Comparison of ENCODE assay signal across 8 mouse cellular contexts in genomic region chrX:161716865-161717763, GRCm38 (mm10). TPM values are rescaled to one million over a fixed set of nuclear protein-coding genes. Genes with fewer than 3 reads are reported as not detected.
A peak's percentile ranks its signal among the peaks of the same experiment; 100 is the strongest.
DNase-seq lines count a peak whose midpoint lies in the region; ATAC-seq lines count a peak whose summit lies in the region.

Rai2 (plus strand) TSS chrX:161717069.

- H3K4me2 ChIP-seq in forebrain, embryonic 13.5 days, result peak within 1 kb of the TSS; percentile 74
- H3K4me2 ChIP-seq in stomach, embryonic 14.5 days (replicated peaks; ENCODE audit: low read depth, low read length), result peak within 1 kb of the TSS; percentile 68

- WGBS in forebrain, embryonic 13.5 days, result 19% methylated on average over 45 of the region's 79 CpGs
- WGBS in stomach, embryonic 14.5 days, result 24% methylated on average over 50 of the region's 79 CpGs

- intact Hi-C loops in heart, postnatal 25 days (cut with DNase I), result loop anchor here (10.0 kb wide), 1 partner anchor 68 kb away; no protein-coding TSS in a partner anchor

- peak; percentile 47; the same call in 1 of the 2 replicates for ATAC-seq in cerebellum, adult (ENCODE audit: insufficient number of reproducible peaks, low FRiP score, low TSS enrichment)
- ATAC-seq in forebrain, embryonic 13.5 days, result peak; percentile 82
- ATAC-seq in stomach, embryonic 14.5 days (ENCODE audit: insufficient number of reproducible peaks, insufficient read depth, low FRiP score, low read depth), result peak; percentile 85

- H3K4me1 ChIP-seq in forebrain, embryonic 13.5 days, result 0 out of 2 replicates have a peak, but pooled peaks cover 3% of the 10 kb centered on the region
- no peaks in the 10 kb centered on the region for H3K4me1 ChIP-seq in stomach, embryonic 14.5 days (ENCODE audit: control insufficient read depth, insufficient read depth, low read length)

- H3K27ac ChIP-seq in forebrain, embryonic 13.5 days, result peak within 1 kb of the TSS; percentile 78
- H3K27ac ChIP-seq in stomach, embryonic 14.5 days (ENCODE audit: low read length), result no peak within 1 kb of the TSS; the same call in 1 of the 2 replicates

- H3K27me3 ChIP-seq in forebrain, embryonic 13.5 days, result peaks cover 10% of the 10 kb centered on the region; the same call in 1 of the 2 replicates
- H3K27me3 ChIP-seq in stomach, embryonic 14.5 days (ENCODE audit: control insufficient read depth, insufficient read depth, low read length), result no peaks in the 10 kb centered on the region

- no peaks in the 10 kb centered on the region for H3K9me3 ChIP-seq in forebrain, embryonic 13.5 days (replicated peaks)
- H3K9me3 ChIP-seq in stomach, embryonic 14.5 days (ENCODE audit: control insufficient read depth, low read depth, low read length), result no peaks in the 10 kb centered on the region

- H3K36me3 ChIP-seq in forebrain, embryonic 13.5 days (ENCODE audit: poor library complexity, severe bottlenecking), result no peaks in the 10 kb centered on the region
- H3K36me3 ChIP-seq in stomach, embryonic 14.5 days (ENCODE audit: control insufficient read depth, insufficient read depth, low read length), result no peaks in the 10 kb centered on the region

- no peak for DNase-seq in cerebellum, adult 8-10 months
- DNase-seq in adrenal gland, postnatal 10 days, result peak; percentile 68
- no peak for DNase-seq in heart, postnatal 25 days (ENCODE audit: low spot score)
- peak; percentile 48 to 71 for DNase-seq in kidney, postnatal 4 days
- DNase-seq in lung, postnatal 36 days, result peak; percentile 11

- peak within 1 kb of the TSS; percentile 60 for H3K4me3 ChIP-seq in forebrain, embryonic 13.5 days
- peak within 1 kb of the TSS; percentile 52 for H3K4me3 ChIP-seq in stomach, embryonic 14.5 days (ENCODE audit: low read depth, low read length)

- H3K9ac ChIP-seq in forebrain, embryonic 13.5 days, result peak within 1 kb of the TSS; percentile 76
- peak within 1 kb of the TSS; percentile 36; the same call in 1 of the 2 replicates for H3K9ac ChIP-seq in stomach, embryonic 14.5 days (replicated peaks; ENCODE audit: low read depth, low read length)

RNA-seq across cellular contexts. Expression of gene Rai2, which starts in this region (rescaled TPM):
- 10 to 100 TPM; 12.5 to 19.1 TPM for total RNA-seq in adrenal gland, postnatal 10 days (2021)
- polyA plus RNA-seq in forebrain, embryonic 13.5 days (2015; fragmentation: Nextera tagmentation; extraction: Ambion mirVana), result 10.5 and 13.2 TPM in 2 replicates
- total RNA-seq in heart, postnatal 25 days (2021), result 10 to 100 TPM; 32.3 to 32.9 TPM
- polyA plus RNA-seq in stomach, embryonic 14.5 days (2014; fragmentation: Nextera tagmentation; extraction: Ambion mirVana), result 11.9 and 14.4 TPM in 2 replicates

Comparison
In these comparisons a context has a peak if more than half of its experiments do, and no peak if none do; other contexts are left out.
1. DNase-seq: peak in adrenal gland, postnatal 10 days (single experiment), kidney, postnatal 4 days (2 of 2) and lung, postnatal 36 days (single experiment); none in cerebellum, adult 8-10 months (single experiment) and heart, postnatal 25 days (single experiment).
2. Peak in every context shown above with its lines, with median percentiles within 50 percentile points of each other: ATAC-seq.